In genomic region chr19:8996601-8997000, GRCm38 (mm10) we compare ENCODE assay signal across 1 mouse cellular context.
A peak's percentile ranks its signal among the peaks of the same experiment; 100 is the strongest.
TF ChIP-seq lines count a peak whose summit lies in the region.

No protein-coding gene starts in this region.

TF ChIP-seq in CH12.LX, 34 proteins besides CTCF, POLR2A, EP300 and RAD21:
- TF ChIP-seq JUND (conservative IDR thresholded peaks at IDR 0.05; ENCODE audit: low read depth, low read length) (no peak), SIN3A (IDR thresholded peaks at IDR 0.05; ENCODE audit: low read length) (0 out of 2 replicates have a peak, but pooled peaks have one; percentile 24)
TF ChIP-seq in CH12.LX: peak in this region for 1.
